Mouse (Mus musculus) c-Kit-negative CD71-positive TER-119-positive erythroid progenitor cells, embryonic 14.5 days (primary cell): Measurements from ENCODE around the gene Psg17.
"Not testable (repeated sequence)": the region's sequence is repeated elsewhere in the genome, so short reads cannot be mapped to it uniquely, and the experiment has no call there.

Experiments
- DNase-seq: peaks from one replicate; pipeline ENCODE4 v3.0.0-alpha.2; 2013; ENCODE audit warnings: low read depth, low spot score

The Psg17 gene

GRCm38 (mm10) chr7:18821507-18821906, at the start of gene Psg17:
Gene Psg17 (minus strand): TSS chr7:18821607.
- no peak for DNase-seq

GRCm38 (mm10) chr7:18871031-18871430, 49.6 kb upstream of the Psg17 start, which contains the start of gene Pglyrp1:
Gene Pglyrp1 (plus strand): TSS chr7:18871331.
- not testable (repeated sequence) for DNase-seq

GRCm38 (mm10) chr7:18868491-18868890, 47.1 kb upstream of the Psg17 start:
- no peak for DNase-seq

- DNase-seq, result no peak
Observed at GRCm38 (mm10) chr7:18862801-18863200, 41.4 kb upstream of the Psg17 start.

GRCm38 (mm10) chr7:18858310-18858916, 37.0 kb upstream of the Psg17 start:
- no peak for DNase-seq

GRCm38 (mm10) chr7:18848395-18848794, 27.0 kb upstream of the Psg17 start:
- no peak for DNase-seq

- no peak for DNase-seq
Observed at GRCm38 (mm10) chr7:18844811-18845210, 23.4 kb upstream of the Psg17 start.

GRCm38 (mm10) chr7:18841174-18841567, 19.8 kb upstream of the Psg17 start:
- DNase-seq, result no peak

GRCm38 (mm10) chr7:18840386-18841173, 19.2 kb upstream of the Psg17 start:
- no peak for DNase-seq

GRCm38 (mm10) chr7:18839865-18840264, 18.5 kb upstream of the Psg17 start, which contains the start of gene Mill2:
Gene Mill2 (plus strand): TSS chr7:18839966.
- DNase-seq, result no peak

GRCm38 (mm10) chr7:18832298-18832697, 10.9 kb upstream of the Psg17 start:
- DNase-seq, result no peak

- no peak for DNase-seq
Observed at GRCm38 (mm10) chr7:18829545-18829944, 8.1 kb upstream of the Psg17 start.

- DNase-seq, result no peak
Observed at GRCm38 (mm10) chr7:18828592-18828991, 7.2 kb upstream of the Psg17 start.

- DNase-seq, result no peak
Observed at GRCm38 (mm10) chr7:18827792-18828546, 6.6 kb upstream of the Psg17 start.

- no peak for DNase-seq
Observed at GRCm38 (mm10) chr7:18818301-18818700, 3.1 kb downstream of the Psg17 start.

GRCm38 (mm10) chr7:18803526-18803925, 17.9 kb downstream of the Psg17 start:
- DNase-seq, result no peak

GRCm38 (mm10) chr7:18799129-18799528, 22.3 kb downstream of the Psg17 start:
- DNase-seq, result no peak

- no peak for DNase-seq
Observed at GRCm38 (mm10) chr7:18798420-18798819, 23.0 kb downstream of the Psg17 start, which contains the start of gene Psg19. Gene Psg19 (minus strand): TSS chr7:18798520.

- DNase-seq, result not testable (repeated sequence)
Observed at GRCm38 (mm10) chr7:18790671-18791070, 30.7 kb downstream of the Psg17 start.

GRCm38 (mm10) chr7:18781301-18781700, 40.1 kb downstream of the Psg17 start:
- DNase-seq, result not testable (repeated sequence)

- DNase-seq, result no peak
Observed at GRCm38 (mm10) chr7:18779337-18779781, 42.0 kb downstream of the Psg17 start.
